Mouse (Mus musculus) urinary bladder, postnatal 25 days (tissue): ENCODE measurements around the gene Sipa1l2.
"Not testable (repeated sequence)": the region's sequence is repeated elsewhere in the genome, so short reads cannot be mapped to it uniquely, and the experiment has no call there.

ENCODE experiments used
- DNase-seq: peaks from one replicate; pipeline ENCODE4 v3.0.0; 2022; ENCODE audit warnings: low spot score

Sipa1l2 gene

DNA sequence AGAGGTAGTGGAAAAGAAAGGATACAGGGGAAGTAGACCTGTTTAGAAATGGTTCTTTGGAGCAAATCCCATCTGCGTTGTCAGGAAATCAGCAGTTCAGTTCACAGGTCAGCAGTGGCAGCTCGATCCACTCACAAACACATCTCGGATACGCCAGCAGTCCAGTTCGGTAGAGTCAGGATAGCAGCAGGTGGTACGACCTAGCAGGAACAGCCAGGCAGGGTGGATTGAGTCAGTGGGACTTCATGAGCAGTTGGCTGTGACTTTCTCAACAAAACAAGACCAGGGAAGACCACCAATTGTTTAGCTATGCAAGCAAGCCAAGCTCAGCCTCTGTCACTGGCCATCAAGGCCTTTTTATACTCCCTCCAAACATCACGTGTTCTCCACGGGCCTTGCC is 173.9 kb downstream of the Sipa1l2 start:
- not testable (repeated sequence) for DNase-seq

- no peak for DNase-seq
Observed at GRCm38 (mm10) chr8:125395032-125395431, 174.6 kb downstream of the Sipa1l2 start.

DNA sequence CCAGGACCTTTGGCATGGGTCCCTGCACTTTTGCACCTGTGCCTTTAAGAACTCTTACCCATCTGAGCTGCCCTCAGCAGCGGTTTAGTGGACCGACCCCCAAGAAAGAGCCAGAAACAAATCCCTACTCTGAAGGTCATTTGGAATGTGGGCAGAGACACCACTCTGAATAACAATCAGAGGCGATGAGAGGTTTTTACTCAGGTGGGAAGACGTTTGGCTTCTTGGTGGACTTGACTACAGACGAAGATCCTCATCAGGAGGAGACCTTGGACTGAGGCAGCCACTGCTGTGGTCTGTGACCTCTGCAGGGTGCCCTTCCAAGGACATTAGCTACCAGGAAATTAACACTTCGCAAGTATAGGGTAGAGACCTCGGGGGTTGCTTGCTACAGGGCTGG is 177.9 kb downstream of the Sipa1l2 start:
- DNase-seq = no peak

- no peak for DNase-seq
Observed at GRCm38 (mm10) chr8:125391271-125391670, 178.3 kb downstream of the Sipa1l2 start.

DNA sequence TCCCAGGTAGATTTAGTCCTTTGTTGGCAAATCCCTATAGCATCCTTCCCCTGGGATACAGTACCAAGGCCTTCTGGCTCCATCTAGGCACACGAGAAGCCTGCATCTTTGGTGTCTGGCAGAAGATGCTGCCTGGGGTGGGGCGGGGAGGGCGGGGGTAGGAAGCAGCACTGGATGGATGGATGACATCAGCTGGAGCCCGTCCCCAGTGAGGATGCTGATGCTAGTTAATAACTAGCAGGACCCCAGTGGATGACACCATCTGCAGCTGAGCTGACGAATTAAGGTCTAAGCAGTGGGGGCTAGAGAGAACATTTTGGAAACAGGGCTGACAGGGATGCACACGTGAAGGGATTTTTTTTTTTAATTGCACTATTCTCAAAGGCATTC is 179.1 kb downstream of the Sipa1l2 start:
- DNase-seq = no peak

- no peak for DNase-seq
Observed at GRCm38 (mm10) chr8:125389756-125390505, 179.7 kb downstream of the Sipa1l2 start.

- no peak for DNase-seq
Observed at GRCm38 (mm10) chr8:125389280-125389679, 180.3 kb downstream of the Sipa1l2 start.

DNA sequence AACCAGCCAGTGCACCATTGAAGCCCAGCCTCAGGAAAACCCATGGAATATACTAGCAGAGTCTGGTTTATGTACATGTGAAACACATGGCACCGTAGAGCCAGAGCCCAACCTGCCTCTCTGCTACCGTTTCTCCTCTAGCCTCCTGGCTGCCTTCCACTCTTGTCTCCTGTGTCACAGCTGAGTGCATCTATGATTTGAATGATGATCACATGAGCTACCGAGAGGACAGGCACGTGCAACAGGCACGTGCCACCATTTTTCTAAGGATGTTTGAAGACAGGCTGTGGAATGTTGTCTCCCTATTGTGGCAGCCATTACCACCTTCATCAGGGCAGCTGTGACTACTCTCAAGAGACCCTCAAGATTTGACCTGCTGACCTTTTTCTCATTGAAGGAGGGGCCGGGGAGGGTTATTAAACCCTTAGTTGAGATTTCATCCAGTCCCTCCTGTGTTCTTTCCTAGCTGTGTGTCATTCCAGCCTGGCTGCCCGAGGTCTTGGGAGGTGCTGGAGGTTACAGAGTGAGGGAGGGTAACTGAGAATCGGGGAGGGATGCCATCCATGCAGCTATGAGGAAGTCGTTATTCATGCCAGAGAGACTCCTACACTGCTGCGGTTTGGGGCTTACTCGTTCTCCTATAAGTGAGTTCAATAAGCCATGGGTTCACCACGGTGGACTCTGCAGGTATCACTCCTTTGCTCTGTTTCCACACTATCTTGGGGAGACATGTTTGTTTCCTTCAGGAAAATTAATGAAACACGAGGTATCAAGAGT is 181.0 kb downstream of the Sipa1l2 start:
- DNase-seq = no peak

- DNase-seq = no peak
Observed at GRCm38 (mm10) chr8:125385519-125386150, 184.0 kb downstream of the Sipa1l2 start.

DNA sequence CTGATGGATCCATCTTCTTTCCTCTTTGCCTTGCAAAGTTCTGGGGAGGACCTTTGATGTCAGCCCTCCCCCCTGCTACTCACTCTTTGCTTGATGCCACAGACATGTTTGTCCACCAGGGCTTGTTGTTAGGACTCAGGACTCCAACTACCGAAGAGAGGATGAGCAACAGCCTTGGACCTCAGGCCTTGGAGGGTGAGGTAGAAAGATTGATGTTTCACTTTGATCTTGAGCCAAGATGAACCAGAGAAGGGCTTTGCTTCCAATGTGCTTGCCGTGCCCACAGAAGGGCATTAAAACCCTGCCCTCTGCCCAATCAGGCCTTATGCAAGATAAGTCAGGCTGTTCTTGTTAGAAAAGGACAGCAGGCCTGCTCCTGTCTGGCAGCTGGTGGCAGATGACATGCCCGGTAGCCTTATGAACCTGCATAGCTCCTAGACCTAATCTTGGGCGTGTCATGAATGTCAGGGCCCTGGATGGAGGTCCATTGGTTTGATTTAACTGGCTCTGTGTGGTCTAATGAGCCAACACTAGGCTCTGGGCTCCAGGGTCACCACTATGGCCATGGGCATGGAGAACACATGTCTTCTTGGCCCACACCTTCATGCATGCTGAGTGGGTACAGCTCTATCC is 184.9 kb downstream of the Sipa1l2 start:
- no peak for DNase-seq

DNA sequence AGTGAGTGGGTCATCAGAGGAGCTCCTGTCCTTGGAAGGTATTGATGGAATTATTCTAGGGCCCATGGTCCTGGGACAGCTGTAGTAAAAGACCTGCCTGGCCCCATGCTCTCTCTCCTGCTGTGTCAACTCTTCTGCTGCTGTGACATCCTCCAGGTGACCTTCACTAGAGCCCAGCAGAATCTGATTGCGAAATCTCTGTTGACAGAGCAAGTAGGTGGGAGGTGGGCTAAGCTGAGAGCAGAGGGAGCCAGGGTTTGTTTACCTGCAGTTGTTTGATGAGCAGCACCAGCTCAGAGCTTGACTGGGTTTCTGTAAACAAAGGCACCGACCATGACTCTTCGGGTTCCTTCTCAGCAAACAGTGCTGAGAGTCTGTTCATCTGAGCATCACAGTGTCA is 187.9 kb downstream of the Sipa1l2 start:
- no peak for DNase-seq

- DNase-seq = no peak
Observed at GRCm38 (mm10) chr8:125379939-125380338, 189.7 kb downstream of the Sipa1l2 start.

DNA sequence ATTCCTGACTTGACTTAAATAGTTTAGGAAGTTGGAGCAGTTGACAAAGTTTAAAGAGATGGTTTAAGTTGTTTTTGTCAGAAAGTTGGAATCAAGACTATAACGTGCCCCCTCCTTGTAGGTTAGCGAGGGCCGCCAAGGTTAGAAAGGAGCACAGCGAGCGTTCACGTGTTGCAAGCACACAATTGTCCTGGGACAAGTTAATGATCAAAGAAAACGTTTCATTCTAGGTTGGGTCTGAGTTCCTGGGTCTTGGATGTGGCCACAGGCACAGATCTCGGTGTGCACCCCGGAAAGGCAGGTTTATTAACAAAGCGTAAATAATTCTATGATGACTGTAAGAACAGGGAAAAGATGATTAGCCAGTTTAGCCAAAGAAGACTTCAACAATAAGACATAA is 190.5 kb downstream of the Sipa1l2 start:
- DNase-seq = no peak

GRCm38 (mm10) chr8:125377704-125378103 is 191.9 kb downstream of the Sipa1l2 start:
- DNase-seq = no peak

DNA sequence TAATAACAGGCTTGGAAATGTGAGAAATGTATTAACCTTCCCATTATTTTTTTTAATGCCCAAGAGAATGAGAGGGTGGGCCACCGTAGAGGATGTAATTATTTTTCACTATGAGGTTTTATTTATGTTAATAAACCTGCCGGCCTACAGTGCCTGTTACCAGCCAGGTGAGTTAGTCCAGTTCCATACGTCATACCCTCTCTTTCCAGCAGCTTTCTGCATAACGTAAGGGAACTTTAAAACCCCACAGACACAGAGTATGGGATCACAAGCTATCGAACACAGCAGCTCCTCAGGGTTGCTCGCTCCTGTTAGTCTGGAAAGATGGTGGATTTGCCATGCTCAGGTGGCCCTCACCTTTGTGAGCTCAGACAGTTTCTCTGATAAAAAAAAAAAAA is 193.2 kb downstream of the Sipa1l2 start:
- DNase-seq = no peak

DNA sequence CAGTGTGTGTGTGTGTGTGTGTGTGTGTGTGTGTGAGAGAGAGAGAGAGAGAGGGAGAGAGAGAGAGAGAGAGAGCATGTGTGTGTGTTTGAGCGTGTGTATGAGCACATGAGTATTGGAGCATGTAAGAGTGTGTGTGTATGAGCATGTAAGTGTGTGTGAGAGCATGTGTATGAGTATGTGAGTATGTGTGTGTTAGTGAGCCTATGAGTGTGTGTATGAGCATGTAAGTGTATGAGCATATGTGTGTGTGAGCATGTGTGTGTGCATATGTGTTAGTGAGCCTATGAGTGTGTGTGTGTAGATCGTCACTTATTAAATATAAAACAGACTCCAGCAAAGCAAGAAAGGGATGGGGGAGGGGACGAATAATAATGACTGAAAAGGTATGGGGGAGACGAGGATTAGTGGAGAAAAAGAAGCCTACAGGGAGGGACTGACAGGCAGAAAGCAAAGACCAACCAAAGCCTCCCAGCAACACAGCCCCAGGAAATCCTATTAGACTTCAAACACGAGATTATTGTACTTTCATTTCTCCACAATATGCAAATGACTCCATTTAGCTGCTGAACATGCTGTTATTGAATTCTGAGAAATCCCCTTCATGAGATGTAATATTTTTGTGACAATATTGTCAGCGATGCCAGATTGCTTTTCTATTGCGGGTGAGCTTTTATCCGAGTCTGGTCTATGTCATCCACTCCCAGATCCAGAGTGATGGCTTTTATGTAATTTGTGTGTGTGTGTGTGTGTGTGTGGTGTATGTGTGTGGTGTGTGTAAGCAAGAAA is 193.8 kb downstream of the Sipa1l2 start:
- DNase-seq = no peak

- no peak for DNase-seq
Observed at GRCm38 (mm10) chr8:125372596-125372995, 197.0 kb downstream of the Sipa1l2 start.

GRCm38 (mm10) chr8:125369491-125370236 is 199.9 kb downstream of the Sipa1l2 start:
- no peak for DNase-seq

DNA sequence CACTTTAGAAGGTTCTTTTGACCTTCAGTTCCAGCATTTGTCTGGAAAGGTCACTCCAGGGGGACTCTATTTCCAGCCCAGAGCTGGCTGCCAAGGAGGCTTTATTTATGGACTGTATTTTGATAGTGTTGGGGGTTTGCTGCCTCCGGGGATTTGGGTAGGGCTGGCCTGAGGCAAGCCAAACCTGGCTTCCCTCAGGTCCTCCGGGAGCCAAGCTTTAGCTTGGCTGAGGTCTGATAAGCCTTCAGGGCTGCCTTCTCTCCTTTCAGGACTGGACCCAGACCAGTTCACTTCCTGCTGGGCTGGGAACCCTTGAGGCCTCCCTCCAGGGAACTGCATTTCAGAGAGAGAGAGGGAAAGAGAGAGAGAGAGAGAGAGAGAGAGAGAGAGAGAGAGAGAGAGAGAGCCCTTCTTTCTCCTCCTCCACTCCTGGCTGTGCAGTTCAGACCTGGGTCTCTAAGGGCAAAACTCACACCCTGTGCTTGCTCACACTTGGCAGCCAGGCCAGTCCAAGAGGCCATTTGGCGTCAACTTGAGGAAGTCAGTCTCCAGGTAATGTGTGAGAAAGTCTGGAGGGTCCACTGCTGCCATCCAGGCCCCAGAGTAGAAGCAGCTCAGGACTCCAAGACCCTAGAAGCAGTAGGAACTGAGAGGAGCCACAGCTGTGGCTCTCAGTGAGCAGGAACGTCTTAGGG is 201.1 kb downstream of the Sipa1l2 start:
- no peak for DNase-seq
